17 mouse cellular contexts compared by ENCODE assay signal in the genomic region with DNA sequence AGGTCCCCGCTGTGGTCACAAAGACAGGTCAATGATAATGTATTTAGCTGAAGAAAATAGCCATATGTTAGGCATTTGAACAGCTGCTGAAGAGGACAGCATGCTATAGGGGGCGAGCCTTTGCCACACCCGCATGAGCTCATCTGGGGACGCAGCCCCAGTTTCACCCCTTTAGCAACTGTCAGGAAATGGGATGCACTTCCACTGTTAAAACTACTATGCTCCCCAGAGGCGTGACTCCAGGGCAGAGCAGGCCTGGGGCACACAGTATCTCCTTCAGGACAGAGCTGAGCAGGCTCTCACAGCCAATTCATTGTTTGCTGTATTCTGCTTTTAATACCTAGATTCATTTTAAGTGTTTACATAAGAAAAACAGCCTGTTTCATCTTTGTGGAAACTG.
DNase-seq lines count a peak whose midpoint lies in the region; ATAC-seq and TF ChIP-seq lines count a peak whose summit lies in the region.
"Had no signal": no experiment of that assay in that cellular context is flagged by ENCODE, and none has a peak within 500 bp of the region (broad histone marks: within the 10 kb centered on the region; RNA-seq: fewer than 3 reads in every experiment).

No protein-coding gene starts in this region.

- H3K4me3 ChIP-seq in gastrocnemius, adult 2 months: no peak overlapping the region
- no peak overlapping the region for H3K4me3 ChIP-seq in kidney, embryonic 14.5 days (ENCODE audit: low read length)
- no peak overlapping the region for H3K4me3 ChIP-seq in kidney, adult 2 months (ENCODE audit: insufficient read depth, low read depth, low read length)
- no peak overlapping the region for H3K4me3 ChIP-seq in lung, embryonic 16.5 days (ENCODE audit: low read length)
- H3K4me3 ChIP-seq: liver, embryonic 12.5 days; neural tube, embryonic 15.5 days had no signal

- intact Hi-C loops in gastrocnemius, adult 2 months (cut with DNase I): no loop called here
- intact Hi-C loops in gastrocnemius, postnatal 14 days (cut with DNase I; ENCODE audit: low total_unique reads): no loop called here

- no peak for DNase-seq in gastrocnemius, adult 2 months
- no peak for DNase-seq in gastrocnemius, postnatal 14 days
- no peak for DNase-seq in kidney, adult 2 months
- no peak for DNase-seq in lung, postnatal 4 days
- DNase-seq in mesoderm, embryonic 11.5 days (ENCODE audit: low read depth, low spot score): peak; percentile 57
- DNase-seq: cerebellum, adult 18-20 months; gastrocnemius, postnatal 10 days; kidney, adult 11 months; left cerebral cortex, postnatal 4 days; thymus, postnatal 36 days had no signal

- TF ChIP-seq POLR2A in kidney, adult 2 months (IDR thresholded peaks at IDR 0.05; ENCODE audit: low read depth, low read length): no peak

- no peaks in the 10 kb centered on the region for H3K27me3 ChIP-seq in kidney, embryonic 14.5 days (ENCODE audit: control insufficient read depth, insufficient read depth, low read length)
- H3K27me3 ChIP-seq in kidney, adult 2 months (replicated peaks; ENCODE audit: control insufficient read depth, insufficient read depth, low read length): no peaks in the 10 kb centered on the region
- no peaks in the 10 kb centered on the region for H3K27me3 ChIP-seq in lung, embryonic 16.5 days (ENCODE audit: control insufficient read depth, insufficient read depth, low read depth, low read length)
- H3K27me3 ChIP-seq: liver, embryonic 12.5 days; neural tube, embryonic 15.5 days had no signal

- peak; percentile 57; the same call in 1 of the 2 replicates for ATAC-seq in kidney, embryonic 14.5 days (ENCODE audit: low FRiP score, low TSS enrichment)
- peak; percentile 53 for ATAC-seq in lung, embryonic 16.5 days (ENCODE audit: low read depth)
- ATAC-seq: activated CD4-positive, CD25-positive, alpha-beta regulatory T cell, adult 4 months; liver, embryonic 12.5 days; Patski had no signal

- no peak overlapping the region for H3K9ac ChIP-seq in kidney, embryonic 14.5 days (ENCODE audit: low read depth, low read length)
- no peak overlapping the region for H3K9ac ChIP-seq in lung, embryonic 16.5 days (ENCODE audit: low read length)
- H3K9ac ChIP-seq: liver, embryonic 12.5 days; neural tube, embryonic 15.5 days had no signal

- 40% methylated on average over 5 of the region's 5 CpGs for WGBS in kidney, embryonic 14.5 days
- 47% methylated on average over 5 of the region's 5 CpGs for WGBS in kidney, adult 2 months
- WGBS in lung, embryonic 16.5 days: 37% methylated on average over 5 of the region's 5 CpGs

- H3K9me3 ChIP-seq in kidney, embryonic 14.5 days (ENCODE audit: control insufficient read depth, low read length): no peaks in the 10 kb centered on the region
- H3K9me3 ChIP-seq in lung, embryonic 16.5 days (ENCODE audit: control insufficient read depth, low read length): no peaks in the 10 kb centered on the region
- H3K9me3 ChIP-seq: liver, embryonic 12.5 days; neural tube, embryonic 15.5 days had no signal

- H3K4me2 ChIP-seq in kidney, embryonic 14.5 days (replicated peaks; ENCODE audit: low read depth, low read length): no peak overlapping the region
- no peak overlapping the region; the same call in 1 of the 2 replicates for H3K4me2 ChIP-seq in lung, embryonic 16.5 days (ENCODE audit: low read depth, low read length)
- H3K4me2 ChIP-seq: liver, embryonic 12.5 days; midbrain, embryonic 11.5 days; neural tube, embryonic 15.5 days had no signal

- no peaks in the 10 kb centered on the region for H3K36me3 ChIP-seq in kidney, embryonic 14.5 days (ENCODE audit: control insufficient read depth, insufficient read depth, low read length)
- no peaks in the 10 kb centered on the region for H3K36me3 ChIP-seq in kidney, adult 2 months (ENCODE audit: control insufficient read depth, insufficient read depth, low read length)
- H3K36me3 ChIP-seq in lung, embryonic 16.5 days (ENCODE audit: control insufficient read depth, insufficient read depth, low read length): no peaks in the 10 kb centered on the region
- H3K36me3 ChIP-seq: liver, embryonic 12.5 days; neural tube, embryonic 15.5 days had no signal

- 0 out of 2 replicates have a peak overlapping the region, but pooled peaks have one; percentile 16 for H3K27ac ChIP-seq in gastrocnemius, adult 2 months
- no peak overlapping the region for H3K27ac ChIP-seq in kidney, embryonic 14.5 days (ENCODE audit: low read depth, low read length)
- no peak overlapping the region for H3K27ac ChIP-seq in kidney, adult 2 months (ENCODE audit: insufficient read depth, low read depth, low read length)
- H3K27ac ChIP-seq in lung, embryonic 16.5 days (ENCODE audit: low read length): peak overlapping the region; percentile 26; the same call in 1 of the 2 replicates
- H3K27ac ChIP-seq: liver, embryonic 12.5 days had no signal

- no peak for TF ChIP-seq CTCF in gastrocnemius, adult 2 months (IDR thresholded peaks at IDR 0.05)
- TF ChIP-seq CTCF in kidney, adult 2 months (conservative IDR thresholded peaks at IDR 0.05; ENCODE audit: insufficient read depth, insufficient read length, low read depth, low read length): no peak

- peaks cover 9% of the 10 kb centered on the region; the same call in 1 of the 2 replicates for H3K4me1 ChIP-seq in kidney, embryonic 14.5 days (ENCODE audit: control insufficient read depth, insufficient read depth, low read length)
- no peaks in the 10 kb centered on the region for H3K4me1 ChIP-seq in kidney, adult 2 months (ENCODE audit: control insufficient read depth, insufficient read depth, low read length)
- H3K4me1 ChIP-seq in lung, embryonic 16.5 days (replicated peaks; ENCODE audit: control insufficient read depth, insufficient read depth, low read length): peaks cover 15% of the 10 kb centered on the region
- H3K4me1 ChIP-seq: liver, embryonic 12.5 days had no signal

Comparison
In these comparisons a context has a peak if more than half of its experiments do, and no peak if none do; other contexts are left out.
1. H3K27ac ChIP-seq: peak in gastrocnemius, adult 2 months (single experiment) and lung, embryonic 16.5 days (single experiment); none in kidney, embryonic 14.5 days (single experiment) and kidney, adult 2 months (single experiment).